Mouse (Mus musculus): ENCODE measurements around the gene Wbp4. TPM values are rescaled to one million over a fixed set of nuclear protein-coding genes. Genes with fewer than 3 reads are reported as not detected.
A peak's percentile ranks its signal among the peaks of the same experiment; 100 is the strongest.

The Wbp4 gene
- total RNA-seq, 2 experiments from 2014 or later: 19.3 to 25.7 TPM

- DNase-seq: no peak
- Histone ChIP-seq H3K4me3 (no peak overlapping the region; the same call in 1 of the 2 replicates), H3K27ac (peak overlapping the region; percentile 77)
- TF ChIP-seq CTCF (IDR thresholded peaks at IDR 0.05): no peak
- intact Hi-C loops (cut with DNase I): loop anchor here (5.0 kb wide), 1 partner anchor 44 kb away; no protein-coding TSS in a partner anchor
Measured at GRCm38 (mm10) chr14:79518123-79518522, 36.8 kb upstream of the Wbp4 start.

- no peak for TF ChIP-seq CTCF (IDR thresholded peaks at IDR 0.05)
- intact Hi-C loops (cut with DNase I): loop anchor here (5.0 kb wide), 1 partner anchor 45 kb away; no protein-coding TSS in a partner anchor
- Histone ChIP-seq H3K4me3 (0 out of 2 replicates have a peak overlapping the region, but pooled peaks have one; percentile 0), H3K27ac (peak overlapping the region; percentile 68; the same call in 1 of the 2 replicates)
- no peak for DNase-seq
Measured at GRCm38 (mm10) chr14:79517185-79517740, 35.9 kb upstream of the Wbp4 start.

GRCm38 (mm10) chr14:79516751-79517150 lies 35.4 kb upstream of the Wbp4 start:
- Histone ChIP-seq H3K4me3 (0 out of 2 replicates have a peak overlapping the region, but pooled peaks have one; percentile 0), H3K27ac (peak overlapping the region; percentile 68; the same call in 1 of the 2 replicates)
- DNase-seq: no peak
- intact Hi-C loops (cut with DNase I): loop anchor here (5.0 kb wide), 1 partner anchor 46 kb away; no protein-coding TSS in a partner anchor
- no peak for TF ChIP-seq CTCF (IDR thresholded peaks at IDR 0.05)

- DNase-seq: no peak
- Histone ChIP-seq H3K4me3 (peak overlapping the region; percentile 51), H3K27ac (peak overlapping the region; percentile 68)
- no peak for TF ChIP-seq CTCF (IDR thresholded peaks at IDR 0.05)
- intact Hi-C loops (cut with DNase I): loop anchor here (5.0 kb wide), 1 partner anchor 46 kb away; no protein-coding TSS in a partner anchor
Measured at GRCm38 (mm10) chr14:79516243-79516610, 34.9 kb upstream of the Wbp4 start.

GRCm38 (mm10) chr14:79515511-79516242 lies 34.4 kb upstream of the Wbp4 start:
- TF ChIP-seq CTCF (IDR thresholded peaks at IDR 0.05): no peak
- Histone ChIP-seq H3K4me3 (peak overlapping the region; percentile 51), H3K27ac (peak overlapping the region; percentile 68)
- intact Hi-C loops (cut with DNase I): loop anchor here (5.0 kb wide), 1 partner anchor 47 kb away; no protein-coding TSS in a partner anchor
- DNase-seq: no peak

GRCm38 (mm10) chr14:79515100-79515499 lies 33.8 kb upstream of the Wbp4 start:
- Histone ChIP-seq H3K27ac (peak overlapping the region; percentile 68), H3K4me3 (no peak overlapping the region)
- intact Hi-C loops (cut with DNase I): loop anchor here (5.0 kb wide), 1 partner anchor 47 kb away; no protein-coding TSS in a partner anchor
- DNase-seq: no peak
- no peak for TF ChIP-seq CTCF (IDR thresholded peaks at IDR 0.05)

GRCm38 (mm10) chr14:79513951-79514350 lies 32.6 kb upstream of the Wbp4 start:
- Histone ChIP-seq H3K4me3 (no peak overlapping the region), H3K27ac (no peak overlapping the region)
- DNase-seq: no peak
- intact Hi-C loops (cut with DNase I): no loop called here
- 0 out of 2 replicates have a peak, but pooled peaks have one; percentile 7 for TF ChIP-seq CTCF (IDR thresholded peaks at IDR 0.05)

GRCm38 (mm10) chr14:79511521-79511920 lies 30.2 kb upstream of the Wbp4 start:
- intact Hi-C loops (cut with DNase I): no loop called here
- Histone ChIP-seq H3K27ac (peak overlapping the region; percentile 66), H3K4me3 (no peak overlapping the region)
- no peak for DNase-seq
- TF ChIP-seq CTCF (IDR thresholded peaks at IDR 0.05): no peak

- no peak for DNase-seq
- H3K4me3 ChIP-seq: peak overlapping the region; percentile 44
- TF ChIP-seq CTCF (IDR thresholded peaks at IDR 0.05): no peak
- intact Hi-C loops (cut with DNase I): no loop called here
- peak overlapping the region; percentile 65 for H3K27ac ChIP-seq
Measured at GRCm38 (mm10) chr14:79508662-79509305, 27.5 kb upstream of the Wbp4 start.

- no peak for TF ChIP-seq CTCF (IDR thresholded peaks at IDR 0.05)
- no peak for DNase-seq
- peak overlapping the region; percentile 44 for H3K4me3 ChIP-seq
- intact Hi-C loops (cut with DNase I): no loop called here
- peak overlapping the region; percentile 65 for H3K27ac ChIP-seq
Measured at GRCm38 (mm10) chr14:79507846-79508245, 26.5 kb upstream of the Wbp4 start.

- H3K4me3 ChIP-seq: no peak overlapping the region
- intact Hi-C loops (cut with DNase I): no loop called here
- DNase-seq: no peak
- H3K27ac ChIP-seq: no peak overlapping the region
- TF ChIP-seq CTCF (IDR thresholded peaks at IDR 0.05): no peak
Measured at GRCm38 (mm10) chr14:79506207-79506606, 24.9 kb upstream of the Wbp4 start.

GRCm38 (mm10) chr14:79504246-79505006 lies 23.1 kb upstream of the Wbp4 start:
- intact Hi-C loops (cut with DNase I): no loop called here
- no peak for DNase-seq
- no peak for TF ChIP-seq CTCF (IDR thresholded peaks at IDR 0.05)
- no peak overlapping the region for H3K4me3 ChIP-seq
- H3K27ac ChIP-seq: peak overlapping the region; percentile 72
